Mouse (Mus musculus): Measurements from ENCODE around the gene Slc16a10. TPM values are rescaled to one million over a fixed set of nuclear protein-coding genes. Genes with fewer than 3 reads are reported as not detected.

Slc16a10 gene
- polyA plus RNA-seq, 1 experiment from 2014 or later = 11.0 TPM

DNA sequence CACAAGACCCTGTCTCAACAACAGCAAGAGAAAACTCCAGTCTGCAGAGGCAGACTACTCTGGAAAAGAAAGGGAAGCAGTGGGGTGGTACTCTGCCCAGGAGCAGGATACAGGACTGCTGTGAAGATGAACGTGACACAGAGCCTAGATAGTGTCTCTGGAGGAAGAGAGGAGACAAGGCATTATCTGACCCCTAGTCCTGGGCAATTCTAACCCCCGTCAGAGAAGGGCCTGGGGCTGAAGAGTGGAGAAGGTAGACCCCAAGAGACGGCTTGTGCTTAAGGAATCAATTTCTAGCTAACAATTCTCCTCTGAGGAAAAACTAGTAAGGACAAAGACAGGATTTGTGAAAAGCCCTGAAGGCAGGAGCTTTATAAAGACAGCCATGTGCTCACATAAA lies 76.7 kb downstream of the Slc16a10 start:
- ATAC-seq (ENCODE audit: insufficient number of reproducible peaks, low FRiP score, low TSS enrichment, low read depth) = no peak
- H3K36me3 ChIP-seq (ENCODE audit: control insufficient read depth, insufficient read depth, low read length) = no peaks in the 10 kb centered on the region
- no peak overlapping the region for H3K4me2 ChIP-seq (ENCODE audit: low read depth, severe bottlenecking)
- H3K9ac ChIP-seq (ENCODE audit: low read length) = no peak overlapping the region
- no peaks in the 10 kb centered on the region for H3K9me3 ChIP-seq (ENCODE audit: control insufficient read depth, low read length)
- no peak for DNase-seq (ENCODE audit: low spot score)
- no peak overlapping the region for H3K4me3 ChIP-seq (ENCODE audit: low read depth, low read length)
- peak overlapping the region; percentile 25; the same call in 1 of the 2 replicates for H3K27ac ChIP-seq (replicated peaks; ENCODE audit: low read depth, low read length)
- peaks cover 8% of the 10 kb centered on the region; the same call in 1 of the 2 replicates for H3K4me1 ChIP-seq (ENCODE audit: control insufficient read depth, insufficient read depth, low read length)
- 28% methylated on average over 3 of the region's 3 CpGs for WGBS
- no peaks in the 10 kb centered on the region for H3K27me3 ChIP-seq (ENCODE audit: control insufficient read depth, insufficient read depth, low read length)

DNA sequence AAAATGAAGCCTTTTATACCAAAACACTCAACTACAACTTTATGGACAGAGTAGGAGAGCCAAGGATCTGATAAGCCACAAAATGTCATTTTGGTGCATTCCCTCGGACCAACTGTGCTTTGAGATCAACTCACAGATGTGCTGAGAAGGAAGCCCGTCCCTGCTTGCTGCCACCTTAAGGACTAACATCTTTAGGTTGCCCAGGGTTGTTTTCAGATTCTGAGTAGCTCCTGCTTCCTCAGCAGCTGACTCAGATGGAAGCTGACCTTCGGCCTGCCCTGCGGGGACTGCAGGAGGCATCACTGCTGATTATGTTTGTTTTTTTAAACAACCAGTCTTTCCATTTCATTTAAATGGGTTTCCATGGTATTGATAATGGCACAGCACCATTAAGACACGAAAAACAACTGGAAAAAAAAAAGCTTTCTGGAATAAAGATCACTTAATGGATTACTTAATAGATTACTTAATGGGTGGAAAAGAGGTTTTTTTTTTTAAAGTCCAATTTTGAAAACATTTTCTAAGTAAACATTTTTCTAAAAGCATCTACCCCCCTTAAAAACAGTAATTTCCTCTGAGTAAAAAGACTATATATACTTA lies 78.7 kb downstream of the Slc16a10 start:
- no peak overlapping the region for H3K4me2 ChIP-seq (ENCODE audit: low read depth, severe bottlenecking)
- no peaks in the 10 kb centered on the region for H3K27me3 ChIP-seq (ENCODE audit: control insufficient read depth, insufficient read depth, low read length)
- no peak overlapping the region for H3K27ac ChIP-seq (replicated peaks; ENCODE audit: low read depth, low read length)
- H3K4me1 ChIP-seq (ENCODE audit: control insufficient read depth, insufficient read depth, low read length) = peaks cover 8% of the 10 kb centered on the region; the same call in 1 of the 2 replicates
- no peak overlapping the region for H3K9ac ChIP-seq (ENCODE audit: low read length)
- 25% methylated on average over 5 of the region's 5 CpGs for WGBS
- H3K4me3 ChIP-seq (ENCODE audit: low read depth, low read length) = no peak overlapping the region
- H3K9me3 ChIP-seq (ENCODE audit: control insufficient read depth, low read length) = no peaks in the 10 kb centered on the region
- no peaks in the 10 kb centered on the region for H3K36me3 ChIP-seq (ENCODE audit: control insufficient read depth, insufficient read depth, low read length)
- no peak for ATAC-seq (ENCODE audit: insufficient number of reproducible peaks, low FRiP score, low TSS enrichment, low read depth)
- DNase-seq (ENCODE audit: low spot score) = no peak

DNA sequence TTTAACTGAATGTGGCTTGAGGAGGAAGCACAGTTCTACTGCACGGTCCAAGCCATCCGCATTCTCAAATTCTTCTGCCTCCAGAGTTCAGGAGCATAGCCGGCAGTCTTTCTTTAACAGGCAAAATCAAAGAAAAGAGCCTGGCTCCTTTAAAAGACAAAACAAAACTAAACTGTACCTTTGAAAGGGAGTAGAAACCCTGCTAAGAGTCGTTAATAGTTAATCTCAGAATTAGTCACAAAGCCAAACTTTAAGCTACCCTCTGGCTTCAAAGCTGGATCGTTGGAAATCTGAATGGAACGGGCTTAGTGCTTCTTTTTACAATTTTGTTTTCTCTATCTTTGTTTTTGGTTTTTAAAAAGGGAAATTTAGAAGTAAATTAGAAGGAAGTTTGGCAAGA lies 79.2 kb downstream of the Slc16a10 start:
- Histone ChIP-seq H3K9ac (ENCODE audit: low read length) (no peak overlapping the region), H3K4me1 (ENCODE audit: control insufficient read depth, insufficient read depth, low read length) (peaks cover 8% of the 10 kb centered on the region; the same call in 1 of the 2 replicates), H3K9me3 (ENCODE audit: control insufficient read depth, low read length) (no peaks in the 10 kb centered on the region), H3K36me3 (ENCODE audit: control insufficient read depth, insufficient read depth, low read length) (no peaks in the 10 kb centered on the region), H3K27me3 (ENCODE audit: control insufficient read depth, insufficient read depth, low read length) (no peaks in the 10 kb centered on the region), H3K4me3 (ENCODE audit: low read depth, low read length) (no peak overlapping the region), H3K27ac (replicated peaks; ENCODE audit: low read depth, low read length) (no peak overlapping the region), H3K4me2 (ENCODE audit: low read depth, severe bottlenecking) (no peak overlapping the region)
- WGBS = 53% methylated on average over 6 of the region's 6 CpGs
- ATAC-seq (ENCODE audit: insufficient number of reproducible peaks, low FRiP score, low TSS enrichment, low read depth) (no peak), DNase-seq (ENCODE audit: low spot score) (no peak)

DNA sequence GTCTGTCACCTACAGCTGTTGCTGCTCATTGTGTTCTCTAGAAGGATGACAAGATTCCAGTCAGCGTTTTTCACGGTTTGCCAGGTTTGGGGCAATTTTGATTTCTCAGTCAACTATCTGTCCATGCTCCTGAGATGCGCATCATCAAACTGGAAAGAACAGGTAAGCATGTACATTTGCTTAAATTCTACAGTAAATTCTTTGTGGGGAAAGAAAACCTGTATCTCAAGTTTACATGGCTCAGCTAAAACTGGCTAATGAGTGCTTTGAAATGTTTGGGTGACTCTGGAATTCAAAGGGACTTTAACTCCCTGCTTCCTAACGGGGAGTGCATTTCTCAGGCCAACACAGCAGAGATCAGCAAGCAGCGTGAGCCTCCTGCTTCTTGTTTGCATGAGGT lies 80.1 kb downstream of the Slc16a10 start:
- ATAC-seq (ENCODE audit: insufficient number of reproducible peaks, low FRiP score, low TSS enrichment, low read depth) (no peak), DNase-seq (ENCODE audit: low spot score) (no peak)
- Histone ChIP-seq H3K4me1 (ENCODE audit: control insufficient read depth, insufficient read depth, low read length) (peaks cover 8% of the 10 kb centered on the region; the same call in 1 of the 2 replicates), H3K27me3 (ENCODE audit: control insufficient read depth, insufficient read depth, low read length) (no peaks in the 10 kb centered on the region), H3K36me3 (ENCODE audit: control insufficient read depth, insufficient read depth, low read length) (no peaks in the 10 kb centered on the region), H3K9me3 (ENCODE audit: control insufficient read depth, low read length) (no peaks in the 10 kb centered on the region), H3K4me2 (ENCODE audit: low read depth, severe bottlenecking) (no peak overlapping the region), H3K9ac (ENCODE audit: low read length) (no peak overlapping the region), H3K27ac (replicated peaks; ENCODE audit: low read depth, low read length) (no peak overlapping the region), H3K4me3 (ENCODE audit: low read depth, low read length) (no peak overlapping the region)
- WGBS = 84% methylated on average over 5 of the region's 5 CpGs

DNA sequence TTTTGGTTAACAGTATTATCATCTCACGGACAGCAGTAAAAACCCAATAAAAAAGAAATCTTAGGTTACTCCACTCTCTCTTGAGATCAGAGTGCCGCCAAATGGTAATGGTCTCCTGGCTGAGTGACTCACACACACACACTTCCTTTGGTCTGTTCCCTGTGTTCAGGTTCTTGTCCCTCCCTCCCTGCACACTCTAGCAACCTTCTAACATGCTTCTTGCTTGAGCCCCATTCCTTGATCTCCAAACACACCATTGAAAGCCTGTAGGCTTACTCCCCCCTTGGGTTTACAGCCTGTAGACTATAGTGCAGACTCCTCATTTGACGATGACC lies 83.3 kb downstream of the Slc16a10 start:
- ATAC-seq (ENCODE audit: insufficient number of reproducible peaks, low FRiP score, low TSS enrichment, low read depth) = no peak
- 49% methylated on average over 3 of the region's 3 CpGs for WGBS

DNA sequence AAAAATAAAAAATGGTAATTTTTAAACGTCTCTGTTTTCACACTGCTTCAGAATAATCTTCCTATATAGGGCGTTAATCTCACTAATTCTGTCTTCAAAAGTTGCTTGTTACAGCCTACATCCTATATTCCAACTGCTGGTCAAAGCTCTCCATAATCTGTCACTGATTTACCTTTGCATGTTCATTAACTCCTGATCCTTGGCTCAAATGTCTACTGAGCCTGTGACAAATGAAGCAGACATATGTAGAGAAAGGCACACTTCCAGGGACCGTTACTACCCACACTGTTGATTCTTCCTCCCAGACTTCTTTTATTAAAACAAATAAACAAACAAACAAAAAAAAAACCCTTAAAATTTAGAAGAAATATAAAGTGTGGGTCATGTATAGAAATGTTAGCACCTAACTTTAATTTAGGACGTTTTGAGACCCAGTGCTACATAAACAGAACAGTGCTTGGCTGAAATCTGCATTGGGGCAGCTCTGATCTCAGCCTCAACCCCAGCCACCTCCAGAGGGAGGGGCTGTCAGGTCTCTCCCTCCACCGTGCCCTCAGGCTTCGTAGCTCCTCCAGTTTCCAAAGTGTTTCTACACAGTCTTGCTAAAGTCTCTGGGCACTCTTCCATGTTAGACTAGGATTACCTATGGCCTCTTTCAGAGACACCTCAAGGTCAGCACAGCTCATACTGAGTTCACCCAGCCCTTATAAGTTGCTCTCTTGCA lies 83.8 kb downstream of the Slc16a10 start:
- Histone ChIP-seq H3K4me2 (ENCODE audit: low read depth, severe bottlenecking) (no peak overlapping the region), H3K4me3 (ENCODE audit: low read depth, low read length) (no peak overlapping the region), H3K27me3 (ENCODE audit: control insufficient read depth, insufficient read depth, low read length) (no peaks in the 10 kb centered on the region), H3K36me3 (ENCODE audit: control insufficient read depth, insufficient read depth, low read length) (no peaks in the 10 kb centered on the region), H3K27ac (replicated peaks; ENCODE audit: low read depth, low read length) (no peak overlapping the region), H3K9ac (ENCODE audit: low read length) (no peak overlapping the region), H3K9me3 (ENCODE audit: control insufficient read depth, low read length) (no peaks in the 10 kb centered on the region), H3K4me1 (ENCODE audit: control insufficient read depth, insufficient read depth, low read length) (no peaks in the 10 kb centered on the region)
- DNase-seq (ENCODE audit: low spot score) = no peak
- WGBS = 49% methylated on average over 6 of the region's 6 CpGs
- ATAC-seq (ENCODE audit: insufficient number of reproducible peaks, low FRiP score, low TSS enrichment, low read depth) = no peak

More for the DNA sequence above, 83.3 kb downstream of the Slc16a10 start:
- Histone ChIP-seq H3K4me3 (ENCODE audit: low read depth, low read length) (no peak overlapping the region), H3K27me3 (ENCODE audit: control insufficient read depth, insufficient read depth, low read length) (no peaks in the 10 kb centered on the region), H3K27ac (replicated peaks; ENCODE audit: low read depth, low read length) (no peak overlapping the region), H3K9me3 (ENCODE audit: control insufficient read depth, low read length) (no peaks in the 10 kb centered on the region), H3K36me3 (ENCODE audit: control insufficient read depth, insufficient read depth, low read length) (no peaks in the 10 kb centered on the region), H3K4me2 (ENCODE audit: low read depth, severe bottlenecking) (no peak overlapping the region), H3K9ac (ENCODE audit: low read length) (no peak overlapping the region), H3K4me1 (ENCODE audit: control insufficient read depth, insufficient read depth, low read length) (no peaks in the 10 kb centered on the region)
- no peak for DNase-seq (ENCODE audit: low spot score)

DNA sequence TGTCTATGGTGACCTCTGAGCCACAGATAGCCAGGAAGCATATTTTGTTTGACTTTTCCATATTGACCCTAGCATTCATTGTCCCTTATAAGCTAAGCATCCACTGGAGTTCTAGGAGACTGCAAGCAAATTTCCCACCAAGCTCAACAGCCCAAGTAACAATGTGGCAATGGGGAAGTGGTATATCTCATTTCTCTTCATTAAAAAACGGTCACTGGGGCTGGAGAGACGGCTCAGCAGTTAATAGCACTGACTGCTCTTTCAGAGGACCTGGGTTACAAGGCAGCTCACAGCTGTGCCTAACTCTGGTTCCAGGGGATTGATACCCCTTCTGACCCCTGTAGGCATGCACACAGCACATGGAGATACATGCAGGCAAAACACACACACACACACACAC lies 84.4 kb downstream of the Slc16a10 start:
- no peaks in the 10 kb centered on the region for H3K4me1 ChIP-seq (ENCODE audit: control insufficient read depth, insufficient read depth, low read length)
- no peaks in the 10 kb centered on the region for H3K9me3 ChIP-seq (ENCODE audit: control insufficient read depth, low read length)
- H3K27me3 ChIP-seq (ENCODE audit: control insufficient read depth, insufficient read depth, low read length) = no peaks in the 10 kb centered on the region
- ATAC-seq (ENCODE audit: insufficient number of reproducible peaks, low FRiP score, low TSS enrichment, low read depth) = no peak
- no peaks in the 10 kb centered on the region for H3K36me3 ChIP-seq (ENCODE audit: control insufficient read depth, insufficient read depth, low read length)
- H3K4me3 ChIP-seq (ENCODE audit: low read depth, low read length) = no peak overlapping the region
- DNase-seq (ENCODE audit: low spot score) = no peak
- WGBS = 37% methylated on average over 2 of the region's 2 CpGs
- no peak overlapping the region for H3K4me2 ChIP-seq (ENCODE audit: low read depth, severe bottlenecking)
- no peak overlapping the region for H3K9ac ChIP-seq (ENCODE audit: low read length)
- H3K27ac ChIP-seq (replicated peaks; ENCODE audit: low read depth, low read length) = no peak overlapping the region

DNA sequence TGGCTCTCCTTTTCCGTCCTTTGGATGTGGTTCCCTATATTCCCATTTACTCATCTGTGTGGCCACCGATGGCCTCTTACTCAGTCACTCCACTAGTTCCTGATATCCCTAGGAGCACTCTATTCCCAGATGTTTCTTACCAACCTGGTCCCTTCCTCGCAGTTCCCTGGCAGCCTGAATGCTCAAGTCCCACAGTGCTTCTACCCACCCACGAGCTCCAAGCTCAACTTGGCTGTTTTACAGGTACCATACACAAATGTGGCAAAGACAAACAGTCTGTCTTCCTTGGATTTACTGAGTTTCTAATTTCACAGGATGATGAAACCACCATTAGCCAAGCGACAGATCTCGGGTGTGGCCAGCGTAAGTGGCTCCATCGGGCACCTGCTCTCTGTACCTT lies 87.6 kb downstream of the Slc16a10 start:
- H3K36me3 ChIP-seq (ENCODE audit: control insufficient read depth, insufficient read depth, low read length) = no peaks in the 10 kb centered on the region
- no peaks in the 10 kb centered on the region for H3K9me3 ChIP-seq (ENCODE audit: control insufficient read depth, low read length)
- DNase-seq (ENCODE audit: low spot score) = no peak
- H3K9ac ChIP-seq (ENCODE audit: low read length) = no peak overlapping the region
- no peak overlapping the region for H3K4me3 ChIP-seq (ENCODE audit: low read depth, low read length)
- no peak for ATAC-seq (ENCODE audit: insufficient number of reproducible peaks, low FRiP score, low TSS enrichment, low read depth)
- H3K27me3 ChIP-seq (ENCODE audit: control insufficient read depth, insufficient read depth, low read length) = no peaks in the 10 kb centered on the region
- H3K4me2 ChIP-seq (ENCODE audit: low read depth, severe bottlenecking) = no peak overlapping the region
- H3K27ac ChIP-seq (replicated peaks; ENCODE audit: low read depth, low read length) = no peak overlapping the region
- 87% methylated on average over 8 of the region's 8 CpGs for WGBS
- no peaks in the 10 kb centered on the region for H3K4me1 ChIP-seq (ENCODE audit: control insufficient read depth, insufficient read depth, low read length)

Data from limb, embryonic 11.5 days (tissue).